Mouse (Mus musculus): ENCODE measurements around the gene Arfgap3. TPM values are rescaled to one million over a fixed set of nuclear protein-coding genes. Genes with fewer than 3 reads are reported as not detected.

Arfgap3 gene
- polyA plus RNA-seq, 1 experiment, result 45.3 TPM

- H3ac ChIP-seq (ENCODE audit: control insufficient read depth, insufficient read length), result no peak overlapping the region
- no peaks in the 10 kb centered on the region for H3K36me3 ChIP-seq (ENCODE audit: control insufficient read depth, insufficient read depth)
- TF ChIP-seq E2F4 (IDR thresholded peaks at IDR 0.05; ENCODE audit: insufficient read depth), result no peak
- TF ChIP-seq USF1 (IDR thresholded peaks at IDR 0.05; ENCODE audit: low read depth), result peak; percentile 68
- TF ChIP-seq TCF12 (IDR thresholded peaks at IDR 0.05; ENCODE audit: insufficient read depth, poor library complexity, severe bottlenecking), result no peak
- no peak for TF ChIP-seq CEBPB (IDR thresholded peaks at IDR 0.05; ENCODE audit: insufficient read depth, poor library complexity, severe bottlenecking)
- no peak for TF ChIP-seq REST (IDR thresholded peaks at IDR 0.05; ENCODE audit: insufficient read depth, insufficient read length)
- peak; percentile 30 for TF ChIP-seq POLR2AphosphoS2 (IDR thresholded peaks at IDR 0.05; ENCODE audit: insufficient read length, low read depth)
- TF ChIP-seq POLR2A (IDR thresholded peaks at IDR 0.05; ENCODE audit: insufficient read length, low read depth), result no peak
- TF ChIP-seq MAX (IDR thresholded peaks at IDR 0.05; ENCODE audit: low read depth), result peak; percentile 7
- TF ChIP-seq MYOD1 (IDR thresholded peaks at IDR 0.05; ENCODE audit: control insufficient read depth in 1 of 3, insufficient read length in 2 of 3, low read depth in 2 of 3), result peak in 1 of 3 experiments; percentile 49
- TF ChIP-seq TCF3 (IDR thresholded peaks at IDR 0.05; ENCODE audit: insufficient read length, low read depth), result no peak
- TF ChIP-seq MYOG (IDR thresholded peaks at IDR 0.05; ENCODE audit: control insufficient read depth in 1 of 3, insufficient read depth in 1 of 3, insufficient read length in 2 of 3, low read depth in 2 of 3), result no peak
- TF ChIP-seq SRF (IDR thresholded peaks at IDR 0.05; ENCODE audit: control insufficient read depth, insufficient read length, low read depth), result no peak
- H3K27me3 ChIP-seq (ENCODE audit: control insufficient read depth, insufficient read depth, insufficient read length), result no peaks in the 10 kb centered on the region
- H3K79me2 ChIP-seq (ENCODE audit: control insufficient read depth, insufficient read depth), result no peaks in the 10 kb centered on the region
- H3K4me2 ChIP-seq (ENCODE audit: low read depth), result peak overlapping the region; percentile 75
- H3K4me3 ChIP-seq, result no peak overlapping the region
Observed at GRCm38 (mm10) chr15:83293144-83293543, 56.9 kb downstream of the Arfgap3 start.

DNA sequence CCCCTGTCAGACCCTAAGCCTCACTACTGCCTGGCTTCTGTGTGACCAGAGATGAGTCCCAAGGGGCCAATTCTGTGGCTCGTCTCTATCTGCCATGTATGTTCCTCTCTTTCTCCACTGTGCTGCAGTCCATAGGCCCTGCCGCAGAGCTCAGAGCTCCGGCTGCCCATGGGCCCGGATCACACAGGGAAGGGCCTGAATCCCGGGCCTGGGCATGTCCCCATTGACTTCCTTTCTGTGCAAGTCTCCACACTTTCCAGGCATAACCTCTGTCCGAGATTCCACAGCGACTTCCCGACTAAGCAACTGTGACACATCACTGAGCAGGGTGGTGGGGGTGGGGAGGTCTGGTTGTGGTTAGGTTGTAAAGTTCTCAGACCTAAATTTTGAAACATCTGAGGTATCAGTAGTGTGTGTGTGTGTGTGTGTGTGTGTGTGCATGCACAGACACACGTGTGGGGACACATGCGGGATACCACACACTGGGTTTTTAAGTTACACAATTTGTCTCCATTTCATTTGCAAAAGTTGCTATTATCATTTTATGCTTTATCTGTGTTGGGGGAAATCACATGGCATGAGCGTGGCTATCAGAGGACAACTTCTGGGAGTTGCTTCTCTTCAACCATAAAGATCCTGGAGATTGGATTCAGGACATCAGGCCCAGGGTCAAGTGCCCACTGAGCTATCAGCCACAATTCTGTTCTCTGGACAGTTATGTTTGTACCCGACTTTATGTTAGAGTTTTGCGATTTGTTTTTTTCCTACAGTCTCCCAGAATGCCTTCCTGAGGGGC, 57.6 kb downstream of the Arfgap3 start:
- no peak for TF ChIP-seq REST (IDR thresholded peaks at IDR 0.05; ENCODE audit: insufficient read depth, insufficient read length)
- no peak for TF ChIP-seq POLR2A (IDR thresholded peaks at IDR 0.05; ENCODE audit: insufficient read length, low read depth)
- peak; percentile 20 for TF ChIP-seq TCF12 (IDR thresholded peaks at IDR 0.05; ENCODE audit: insufficient read depth, poor library complexity, severe bottlenecking)
- peak in 1 of 3 experiments; percentile 42 for TF ChIP-seq MYOG (IDR thresholded peaks at IDR 0.05; ENCODE audit: control insufficient read depth in 1 of 3, insufficient read depth in 1 of 3, insufficient read length in 2 of 3, low read depth in 2 of 3)
- no peak for TF ChIP-seq MAX (IDR thresholded peaks at IDR 0.05; ENCODE audit: low read depth)
- no peak for TF ChIP-seq TCF3 (IDR thresholded peaks at IDR 0.05; ENCODE audit: insufficient read length, low read depth)
- peak in 2 of 3 experiments; percentile 6 to 7 for TF ChIP-seq MYOD1 (IDR thresholded peaks at IDR 0.05; ENCODE audit: control insufficient read depth in 1 of 3, insufficient read length in 2 of 3, low read depth in 2 of 3)
- peak; percentile 28 for TF ChIP-seq USF1 (IDR thresholded peaks at IDR 0.05; ENCODE audit: low read depth)
- peak; percentile 31; the same call in 1 of the 2 replicates for TF ChIP-seq CEBPB (IDR thresholded peaks at IDR 0.05; ENCODE audit: insufficient read depth, poor library complexity, severe bottlenecking)
- H3K27me3 ChIP-seq (ENCODE audit: control insufficient read depth, insufficient read depth, insufficient read length), result no peaks in the 10 kb centered on the region
- no peaks in the 10 kb centered on the region for H3K79me2 ChIP-seq (ENCODE audit: control insufficient read depth, insufficient read depth)

GRCm38 (mm10) chr15:83290899-83291298, 59.1 kb downstream of the Arfgap3 start:
- H3K4me3 ChIP-seq, result no peak overlapping the region
- no peak overlapping the region for H3ac ChIP-seq (ENCODE audit: control insufficient read depth, insufficient read length)
- no peak for TF ChIP-seq POLR2AphosphoS2 (IDR thresholded peaks at IDR 0.05; ENCODE audit: insufficient read length, low read depth)
- TF ChIP-seq MYOD1 (IDR thresholded peaks at IDR 0.05; ENCODE audit: control insufficient read depth in 1 of 3, insufficient read length in 2 of 3, low read depth in 2 of 3), result no peak
- TF ChIP-seq TCF12 (IDR thresholded peaks at IDR 0.05; ENCODE audit: insufficient read depth, poor library complexity, severe bottlenecking), result no peak
- no peak for TF ChIP-seq MAX (IDR thresholded peaks at IDR 0.05; ENCODE audit: low read depth)
- TF ChIP-seq CEBPB (IDR thresholded peaks at IDR 0.05; ENCODE audit: insufficient read depth, poor library complexity, severe bottlenecking), result no peak
- TF ChIP-seq SRF (IDR thresholded peaks at IDR 0.05; ENCODE audit: control insufficient read depth, insufficient read length, low read depth), result no peak
- no peak for TF ChIP-seq MYOG (IDR thresholded peaks at IDR 0.05; ENCODE audit: control insufficient read depth in 1 of 3, insufficient read depth in 1 of 3, insufficient read length in 2 of 3, low read depth in 2 of 3)
- TF ChIP-seq REST (IDR thresholded peaks at IDR 0.05; ENCODE audit: insufficient read depth, insufficient read length), result no peak
- no peak for TF ChIP-seq USF1 (IDR thresholded peaks at IDR 0.05; ENCODE audit: low read depth)
- no peak for TF ChIP-seq E2F4 (IDR thresholded peaks at IDR 0.05; ENCODE audit: insufficient read depth)
- no peak for TF ChIP-seq POLR2A (IDR thresholded peaks at IDR 0.05; ENCODE audit: insufficient read length, low read depth)
- TF ChIP-seq TCF3 (IDR thresholded peaks at IDR 0.05; ENCODE audit: insufficient read length, low read depth), result no peak
- H3K4me2 ChIP-seq (ENCODE audit: low read depth), result no peak overlapping the region
- no peaks in the 10 kb centered on the region for H3K27me3 ChIP-seq (ENCODE audit: control insufficient read depth, insufficient read depth, insufficient read length)
- H3K36me3 ChIP-seq (ENCODE audit: control insufficient read depth, insufficient read depth), result no peaks in the 10 kb centered on the region
- H3K79me2 ChIP-seq (ENCODE audit: control insufficient read depth, insufficient read depth), result no peaks in the 10 kb centered on the region

More for the DNA sequence above, 57.6 kb downstream of the Arfgap3 start:
- H3ac ChIP-seq (ENCODE audit: control insufficient read depth, insufficient read length), result no peak overlapping the region
- H3K4me2 ChIP-seq (ENCODE audit: low read depth), result peak overlapping the region; percentile 75
- no peak overlapping the region for H3K4me3 ChIP-seq
- H3K36me3 ChIP-seq (ENCODE audit: control insufficient read depth, insufficient read depth), result no peaks in the 10 kb centered on the region

DNA sequence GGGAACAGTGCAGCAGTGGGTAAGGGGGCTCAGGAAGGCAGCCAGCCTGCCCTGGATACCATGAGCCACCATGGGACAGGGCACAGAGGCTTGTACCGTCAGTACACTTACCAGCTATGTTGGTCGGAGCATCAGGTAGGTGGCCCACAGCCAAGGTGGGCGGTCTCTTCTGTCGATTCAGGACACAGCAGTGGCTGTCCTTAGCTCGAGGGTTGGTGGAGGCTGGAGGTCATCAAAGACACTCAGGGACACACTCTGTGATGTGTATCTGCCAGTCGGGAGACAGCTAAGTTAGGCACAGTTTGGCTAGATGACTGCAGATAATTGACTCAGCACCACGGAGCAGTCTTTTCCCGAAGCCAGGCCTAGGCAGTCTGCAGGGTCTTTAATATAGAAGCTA, 65.2 kb downstream of the Arfgap3 start:
- TF ChIP-seq E2F4 (IDR thresholded peaks at IDR 0.05; ENCODE audit: insufficient read depth), result no peak
- TF ChIP-seq TCF3 (IDR thresholded peaks at IDR 0.05; ENCODE audit: insufficient read length, low read depth), result no peak
- TF ChIP-seq REST (IDR thresholded peaks at IDR 0.05; ENCODE audit: insufficient read depth, insufficient read length), result no peak
- TF ChIP-seq MAX (IDR thresholded peaks at IDR 0.05; ENCODE audit: low read depth), result no peak
- TF ChIP-seq POLR2A (IDR thresholded peaks at IDR 0.05; ENCODE audit: insufficient read length, low read depth), result no peak
- TF ChIP-seq SRF (IDR thresholded peaks at IDR 0.05; ENCODE audit: control insufficient read depth, insufficient read length, low read depth), result no peak
- TF ChIP-seq CEBPB (IDR thresholded peaks at IDR 0.05; ENCODE audit: insufficient read depth, poor library complexity, severe bottlenecking), result no peak
- TF ChIP-seq MYOD1 (IDR thresholded peaks at IDR 0.05; ENCODE audit: control insufficient read depth in 1 of 3, insufficient read length in 2 of 3, low read depth in 2 of 3), result no peak
- no peak for TF ChIP-seq POLR2AphosphoS2 (IDR thresholded peaks at IDR 0.05; ENCODE audit: insufficient read length, low read depth)
- no peak for TF ChIP-seq TCF12 (IDR thresholded peaks at IDR 0.05; ENCODE audit: insufficient read depth, poor library complexity, severe bottlenecking)
- no peak for TF ChIP-seq USF1 (IDR thresholded peaks at IDR 0.05; ENCODE audit: low read depth)
- no peak for TF ChIP-seq MYOG (IDR thresholded peaks at IDR 0.05; ENCODE audit: control insufficient read depth in 1 of 3, insufficient read depth in 1 of 3, insufficient read length in 2 of 3, low read depth in 2 of 3)
- H3K4me3 ChIP-seq, result no peak overlapping the region
- H3K36me3 ChIP-seq (ENCODE audit: control insufficient read depth, insufficient read depth), result no peaks in the 10 kb centered on the region
- H3K79me2 ChIP-seq (ENCODE audit: control insufficient read depth, insufficient read depth), result no peaks in the 10 kb centered on the region
- no peak overlapping the region for H3ac ChIP-seq (ENCODE audit: control insufficient read depth, insufficient read length)
- H3K27me3 ChIP-seq (ENCODE audit: control insufficient read depth, insufficient read depth, insufficient read length), result no peaks in the 10 kb centered on the region
- no peak overlapping the region for H3K4me2 ChIP-seq (ENCODE audit: low read depth)
